Mouse (Mus musculus) thymus, adult 2 months (tissue): Measurements from ENCODE around the gene Usp28. TPM values are rescaled to one million over a fixed set of nuclear protein-coding genes. Genes with fewer than 3 reads are reported as not detected.

ENCODE experiments used
- DNase-seq: peaks from one replicate; pipeline ENCODE4 v3.0.0; 2021
- H3K27ac ChIP-seq: fragments of 200-500 bp; 2 replicates; pipeline ENCODE4 v1.5.1; 2012; ENCODE audit warnings: low read length, control low read depth; ENCODE audit not compliant: control insufficient read depth, insufficient read depth
- H3K27me3 ChIP-seq: fragments of 200-500 bp; 2 replicates; pipeline ENCODE4 v1.6.1; 2012; ENCODE audit warnings: mild to moderate bottlenecking, low read length, moderate library complexity, mixed read lengths; ENCODE audit not compliant: control insufficient read depth, insufficient read depth
- H3K36me3 ChIP-seq: fragments of 200-500 bp; 2 replicates; pipeline ENCODE4 v1.6.1; 2012; ENCODE audit warnings: mild to moderate bottlenecking, low read length, moderate library complexity; ENCODE audit not compliant: control insufficient read depth, insufficient read depth
- H3K4me1 ChIP-seq: fragments of 200-500 bp; replicated peaks from 2 replicates; pipeline ENCODE4 v1.6.1; 2012; ENCODE audit warnings: low read length; ENCODE audit not compliant: control insufficient read depth, insufficient read depth
- H3K4me3 ChIP-seq: fragments of 200-500 bp; 2 replicates; pipeline ENCODE4 v1.5.1; 2012; ENCODE audit warnings: mild to moderate bottlenecking, low read length, control low read depth, moderate library complexity; ENCODE audit not compliant: control insufficient read depth, insufficient read depth
- CTCF ChIP-seq: fragments of 200-500 bp; IDR thresholded peaks from 2 replicates; pipeline ENCODE4 v1.5.1; 2012; ENCODE audit warnings: mild to moderate bottlenecking, control low read depth, low read length, moderate library complexity, borderline replicate concordance; ENCODE audit not compliant: control insufficient read depth, poor library complexity, insufficient read depth; ENCODE audit errors: extremely low read depth
- POLR2A ChIP-seq: fragments of 200-500 bp; IDR thresholded peaks from 2 replicates; pipeline ENCODE4 v1.6.1; 2012; ENCODE audit warnings: mild to moderate bottlenecking, low read length, control low read depth, moderate library complexity; ENCODE audit not compliant: control insufficient read depth, poor library complexity, insufficient read depth; ENCODE audit errors: extremely low read depth
- WGBS: fragments of 180-500 bp; shearing (Covaris S2); methylation state at CpG from one replicate; pipeline ENCODE4 v1.1.7; 2018; 5-methylcytosine and 5-hydroxymethylcytosine counted together
- polyA plus RNA-seq: library from polyadenylated mRNA; depleted of rRNA; stranded (reverse); fragments of >200 nt; gene quantifications from 2 replicates; pipeline ENCODE4 v1.2.3, GENCODE M21; 2012

The Usp28 gene
- polyA plus RNA-seq, 1 experiment, result 19.6 TPM

GRCm38 (mm10) chr9:48985708-48986088 lies 523 bp downstream of the Usp28 start:
- Histone ChIP-seq H3K4me1 (peaks cover 7% of the 10 kb centered on the region), H3K4me3 (peak overlapping the region; percentile 86), H3K36me3 (no peaks in the 10 kb centered on the region), H3K27ac (no peak overlapping the region), H3K27me3 (no peaks in the 10 kb centered on the region)
- no peak for DNase-seq
- TF ChIP-seq POLR2A (no peak), CTCF (no peak)
- under 1% methylated on average over 20 of the region's 20 CpGs for WGBS

GRCm38 (mm10) chr9:48986616-48987141 lies 1.5 kb downstream of the Usp28 start:
- Histone ChIP-seq H3K27me3 (no peaks in the 10 kb centered on the region), H3K4me1 (peaks cover 7% of the 10 kb centered on the region), H3K4me3 (no peak overlapping the region), H3K27ac (no peak overlapping the region), H3K36me3 (no peaks in the 10 kb centered on the region)
- WGBS, result 90% methylated on average over 7 of the region's 7 CpGs
- TF ChIP-seq CTCF (no peak), POLR2A (no peak)
- DNase-seq, result no peak

DNA sequence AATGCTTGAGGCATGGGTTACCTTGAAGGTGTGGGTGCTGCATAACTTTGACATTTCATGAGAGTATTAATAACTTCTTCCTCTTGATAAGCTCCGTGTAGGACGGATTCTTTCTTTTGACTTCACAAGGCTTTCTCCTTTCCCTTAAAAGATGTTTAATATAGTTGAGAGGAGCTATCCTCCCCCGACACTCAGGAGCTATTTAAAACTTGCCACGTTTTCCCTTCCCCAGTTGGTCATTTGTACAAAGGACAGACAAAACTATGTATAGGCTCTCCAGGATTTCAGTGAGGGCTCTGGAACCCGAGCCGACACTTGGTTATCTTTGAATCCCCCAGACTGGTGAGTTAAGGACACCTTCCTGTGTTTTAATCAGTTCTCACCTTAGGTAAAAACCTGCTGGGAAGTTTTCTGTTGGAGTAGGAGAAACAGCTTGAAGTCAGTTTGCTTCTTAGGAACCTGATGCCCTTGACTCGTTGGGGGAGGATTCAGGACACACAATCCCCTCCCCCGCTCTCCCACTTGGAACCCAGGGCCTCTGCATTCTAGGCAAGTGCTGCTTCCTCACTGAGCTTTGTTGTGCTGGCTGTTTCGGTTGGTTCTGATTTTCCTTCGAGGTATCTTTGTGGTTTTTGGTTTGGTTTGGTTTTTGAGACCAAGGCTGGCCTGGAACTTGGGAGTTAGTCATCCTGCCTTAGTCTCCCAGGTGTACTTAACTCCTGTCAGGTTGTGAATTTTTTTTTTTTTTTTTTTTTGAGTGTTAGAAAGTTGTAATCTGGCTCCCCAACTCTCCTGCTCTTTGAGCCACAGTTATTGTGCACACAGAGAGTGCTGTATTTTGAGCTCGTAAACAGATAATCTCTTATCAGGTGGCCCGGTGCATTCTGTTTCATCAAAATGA lies 2.3 kb downstream of the Usp28 start:
- no peak overlapping the region for H3K4me3 ChIP-seq
- H3K27me3 ChIP-seq, result no peaks in the 10 kb centered on the region
- DNase-seq, result no peak
- no peak overlapping the region for H3K27ac ChIP-seq
- no peaks in the 10 kb centered on the region for H3K36me3 ChIP-seq
- no peak for TF ChIP-seq POLR2A
- TF ChIP-seq CTCF, result no peak
- peaks cover 7% of the 10 kb centered on the region for H3K4me1 ChIP-seq
- WGBS, result 69% methylated on average over 12 of the region's 12 CpGs

GRCm38 (mm10) chr9:48991671-48992070 lies 6.5 kb downstream of the Usp28 start:
- no peak overlapping the region for H3K27ac ChIP-seq
- no peak for DNase-seq

DNA sequence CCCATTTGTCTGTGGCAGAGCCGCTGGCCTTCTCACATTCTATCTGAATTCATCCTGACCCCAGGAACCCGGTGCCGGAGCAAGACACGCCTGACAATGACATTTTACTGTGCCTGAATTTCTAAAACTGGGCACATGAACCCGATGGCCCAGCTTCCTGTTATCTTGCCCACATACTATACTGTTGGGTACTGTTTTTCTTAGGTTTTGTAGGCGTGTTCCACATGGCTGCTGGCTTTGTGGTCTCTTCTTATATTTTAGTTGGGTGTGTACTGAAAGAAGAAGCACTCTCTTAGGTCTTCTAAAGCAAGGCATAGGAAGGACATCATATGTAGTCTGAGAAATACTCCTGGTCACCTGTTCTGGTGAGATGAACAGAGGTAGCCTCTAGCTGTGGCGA lies 9.6 kb downstream of the Usp28 start:
- WGBS, result 80% methylated on average over 7 of the region's 7 CpGs
- Histone ChIP-seq H3K27me3 (no peaks in the 10 kb centered on the region), H3K36me3 (no peaks in the 10 kb centered on the region), H3K4me3 (no peak overlapping the region), H3K27ac (no peak overlapping the region), H3K4me1 (no peaks in the 10 kb centered on the region)
- TF ChIP-seq CTCF, result no peak
- DNase-seq, result no peak

More at GRCm38 (mm10) chr9:48991671-48992070, 6.5 kb downstream of the Usp28 start:
- H3K4me1 ChIP-seq, result peaks cover 2% of the 10 kb centered on the region
- no peak overlapping the region for H3K4me3 ChIP-seq
- TF ChIP-seq CTCF, result no peak
- TF ChIP-seq POLR2A, result no peak
- WGBS, result 93% methylated on average over 5 of the region's 5 CpGs
- H3K36me3 ChIP-seq, result no peaks in the 10 kb centered on the region
- no peaks in the 10 kb centered on the region for H3K27me3 ChIP-seq

- Histone ChIP-seq H3K36me3 (no peaks in the 10 kb centered on the region; the same call in 1 of the 2 replicates), H3K4me3 (no peak overlapping the region), H3K4me1 (no peaks in the 10 kb centered on the region), H3K27me3 (no peaks in the 10 kb centered on the region), H3K27ac (no peak overlapping the region)
- no peak for TF ChIP-seq POLR2A
- TF ChIP-seq CTCF, result no peak
- 93% methylated on average over 1 of the region's 1 CpGs for WGBS
- DNase-seq, result no peak
Observed at GRCm38 (mm10) chr9:48995735-48996134, 10.6 kb downstream of the Usp28 start.

DNA sequence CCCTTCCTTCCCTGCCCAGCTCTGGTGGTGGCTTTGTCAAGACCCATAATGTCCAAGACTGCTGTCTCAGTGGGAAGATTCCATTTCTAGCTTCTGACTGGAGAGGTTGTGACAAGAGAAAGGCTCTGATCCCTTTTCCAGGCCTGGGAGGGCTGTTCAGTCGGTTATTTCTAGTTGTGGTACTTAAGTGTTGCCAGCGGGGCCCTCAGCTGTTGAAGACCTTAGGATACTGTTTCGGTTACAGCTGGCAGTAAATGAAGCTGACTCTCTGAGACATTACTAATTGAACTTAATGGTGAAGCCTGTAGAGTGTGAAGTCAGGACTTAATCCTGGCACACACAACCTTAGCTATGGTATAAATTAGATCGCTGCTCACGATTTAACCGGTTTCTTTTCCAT lies 14.1 kb downstream of the Usp28 start:
- TF ChIP-seq CTCF (no peak), POLR2A (no peak)

More for the DNA sequence above, 14.1 kb downstream of the Usp28 start:
- Histone ChIP-seq H3K4me3 (no peak overlapping the region), H3K36me3 (peaks cover 9% of the 10 kb centered on the region; the same call in 1 of the 2 replicates), H3K27ac (no peak overlapping the region), H3K4me1 (no peaks in the 10 kb centered on the region), H3K27me3 (no peaks in the 10 kb centered on the region)
- WGBS, result 94% methylated on average over 6 of the region's 6 CpGs
- no peak for DNase-seq
